In the genomic region with DNA sequence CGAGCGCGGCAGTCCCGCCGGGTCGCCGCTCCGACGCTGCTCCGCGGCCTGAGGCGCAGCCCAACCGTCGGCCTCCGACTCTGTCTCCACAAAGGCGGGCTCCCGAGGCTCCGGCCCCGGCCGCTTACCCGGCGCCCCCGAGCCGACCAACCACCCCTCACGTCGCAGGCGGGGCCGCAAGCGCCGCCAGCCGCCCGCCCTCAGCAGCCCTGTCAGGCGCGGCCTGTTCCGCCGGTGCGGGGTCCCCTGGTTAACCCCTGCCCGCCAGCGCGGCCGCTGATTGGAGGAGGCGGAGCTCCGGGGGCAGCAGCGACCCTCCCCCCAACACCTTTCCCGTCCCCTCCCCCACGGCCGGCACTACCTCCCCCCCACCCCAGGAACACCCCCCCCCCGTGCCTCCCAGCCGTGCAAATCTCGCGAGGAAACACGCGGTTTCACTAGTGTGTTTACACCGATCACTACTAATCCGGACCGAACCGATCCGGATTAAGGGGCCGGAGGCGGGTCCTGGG, we compare ENCODE assay signal across 7 mouse cellular contexts. TPM values are rescaled to one million over a fixed set of nuclear protein-coding genes. Genes with fewer than 3 reads are reported as not detected.
DNase-seq lines count a peak whose midpoint lies in the region; ATAC-seq lines count a peak whose summit lies in the region.

No protein-coding gene starts in this region.

- H3K9ac ChIP-seq in limb, embryonic 11.5 days (ENCODE audit: low read length), result peak overlapping the region; percentile 99
- H3K9ac ChIP-seq in midbrain, embryonic 14.5 days (replicated peaks; ENCODE audit: low read length), result peak overlapping the region; percentile 97

- peak overlapping the region; percentile 99 for H3K27ac ChIP-seq in embryonic facial prominence, embryonic 10.5 days (replicated peaks)
- H3K27ac ChIP-seq in limb, embryonic 11.5 days (replicated peaks; ENCODE audit: low read depth, low read length), result peak overlapping the region; percentile 90
- peak overlapping the region; percentile 93 for H3K27ac ChIP-seq in midbrain, embryonic 14.5 days (replicated peaks; ENCODE audit: low read depth, low read length)

- peak overlapping the region; percentile 87 for H3K4me2 ChIP-seq in limb, embryonic 11.5 days (ENCODE audit: low read depth, severe bottlenecking)
- peak overlapping the region; percentile 88 for H3K4me2 ChIP-seq in midbrain, embryonic 14.5 days (ENCODE audit: low read length)

- H3K9me3 ChIP-seq in embryonic facial prominence, embryonic 10.5 days, result peaks cover 2% of the 10 kb centered on the region; the same call in 1 of the 2 replicates
- no peaks in the 10 kb centered on the region for H3K9me3 ChIP-seq in limb, embryonic 11.5 days (ENCODE audit: control insufficient read depth, low read length)
- no peaks in the 10 kb centered on the region for H3K9me3 ChIP-seq in midbrain, embryonic 14.5 days (ENCODE audit: control insufficient read depth, low read length)

- peaks cover 26% of the 10 kb centered on the region for H3K4me1 ChIP-seq in embryonic facial prominence, embryonic 10.5 days
- H3K4me1 ChIP-seq in limb, embryonic 11.5 days (ENCODE audit: control insufficient read depth, insufficient read depth, low read length), result no peaks in the 10 kb centered on the region; the same call in 1 of the 2 replicates
- H3K4me1 ChIP-seq in midbrain, embryonic 14.5 days (ENCODE audit: control insufficient read depth, insufficient read depth, low read length), result peaks cover 18% of the 10 kb centered on the region

- no peaks in the 10 kb centered on the region for H3K27me3 ChIP-seq in embryonic facial prominence, embryonic 10.5 days (replicated peaks; ENCODE audit: low read depth, poor library complexity, severe bottlenecking)
- no peaks in the 10 kb centered on the region for H3K27me3 ChIP-seq in limb, embryonic 11.5 days (ENCODE audit: control insufficient read depth, insufficient read depth, low read length)
- no peaks in the 10 kb centered on the region for H3K27me3 ChIP-seq in midbrain, embryonic 14.5 days (ENCODE audit: control insufficient read depth, insufficient read depth, low read length)

- peak overlapping the region; percentile 87 for H3K4me3 ChIP-seq in embryonic facial prominence, embryonic 10.5 days
- H3K4me3 ChIP-seq in limb, embryonic 11.5 days (ENCODE audit: low read depth, low read length), result peak overlapping the region; percentile 96
- H3K4me3 ChIP-seq in midbrain, embryonic 14.5 days (replicated peaks; ENCODE audit: low read depth, low read length), result peak overlapping the region; percentile 91

- WGBS in embryonic facial prominence, embryonic 10.5 days, result 0% methylated on average over 60 of the region's 60 CpGs
- 1% methylated on average over 52 of the region's 60 CpGs for WGBS in limb, embryonic 11.5 days
- under 1% methylated on average over 60 of the region's 60 CpGs for WGBS in midbrain, embryonic 14.5 days

- ATAC-seq in limb, embryonic 11.5 days (ENCODE audit: insufficient number of reproducible peaks, low FRiP score, low TSS enrichment, low read depth), result peak; percentile 97
- ATAC-seq in midbrain, embryonic 14.5 days (ENCODE audit: low FRiP score, low TSS enrichment), result peak; percentile 96

- H3K36me3 ChIP-seq in embryonic facial prominence, embryonic 10.5 days (replicated peaks), result peaks cover 41% of the 10 kb centered on the region
- H3K36me3 ChIP-seq in limb, embryonic 11.5 days (ENCODE audit: control insufficient read depth, insufficient read depth, low read length), result peaks cover 3% of the 10 kb centered on the region; the same call in 1 of the 2 replicates
- H3K36me3 ChIP-seq in midbrain, embryonic 14.5 days (ENCODE audit: control insufficient read depth, insufficient read depth, low read length), result peaks cover 19% of the 10 kb centered on the region

- peak; percentile 96 for DNase-seq in adrenal gland, postnatal 10 days
- DNase-seq in embryonic facial prominence, embryonic 10.5 days (ENCODE audit: low spot score), result peak; percentile 98
- peak; percentile 100 for DNase-seq in heart, adult 11 months
- DNase-seq in kidney, adult 18-20 months, result peak; percentile 89
- DNase-seq in limb, embryonic 11.5 days (ENCODE audit: low spot score), result peak; percentile 95
- DNase-seq in midbrain, embryonic 14.5 days, result peak; percentile 97
- peak; percentile 87 to 90 for DNase-seq in spleen, adult 18-20 months

RNA-seq across cellular contexts. Expression of gene Tlk2, which starts 2.6 kb away (rescaled TPM):
- total RNA-seq in adrenal gland, postnatal 10 days (2021), result 10 to 100 TPM; 43.8 to 53.5 TPM
- 23.5 and 28.4 TPM in 2 replicates for polyA plus RNA-seq in embryonic facial prominence, embryonic 10.5 days (2016; fragmentation: Nextera tagmentation; extraction: Ambion mirVana)
- 29.9 and 30.1 TPM in 2 replicates for polyA plus RNA-seq in limb, embryonic 11.5 days (2014; fragmentation: Nextera tagmentation; extraction: Ambion mirVana)
- 27.0 and 29.3 TPM in 2 replicates for polyA plus RNA-seq in midbrain, embryonic 14.5 days (2014; fragmentation: Nextera tagmentation; extraction: Ambion mirVana)

RNA-seq across cellular contexts. Expression of gene Gm10842, which starts 34.5 kb away (rescaled TPM):
- total RNA-seq in adrenal gland, postnatal 10 days (2021), result not detected
- not detected in 2 replicates for polyA plus RNA-seq in embryonic facial prominence, embryonic 10.5 days (2016; fragmentation: Nextera tagmentation; extraction: Ambion mirVana)
- not detected in 2 replicates for polyA plus RNA-seq in limb, embryonic 11.5 days (2014; fragmentation: Nextera tagmentation; extraction: Ambion mirVana)
- polyA plus RNA-seq in midbrain, embryonic 14.5 days (2014; fragmentation: Nextera tagmentation; extraction: Ambion mirVana), result not detected in 2 replicates

RNA-seq across cellular contexts. Expression of gene Mettl2, which starts 55.0 kb away (rescaled TPM):
- 10 to 100 TPM; 22.6 to 25.6 TPM for total RNA-seq in adrenal gland, postnatal 10 days (2021)
- 55.0 and 57.2 TPM in 2 replicates for polyA plus RNA-seq in embryonic facial prominence, embryonic 10.5 days (2016; fragmentation: Nextera tagmentation; extraction: Ambion mirVana)
- polyA plus RNA-seq in limb, embryonic 11.5 days (2014; fragmentation: Nextera tagmentation; extraction: Ambion mirVana), result 49.8 and 58.5 TPM in 2 replicates
- polyA plus RNA-seq in midbrain, embryonic 14.5 days (2014; fragmentation: Nextera tagmentation; extraction: Ambion mirVana), result 29.2 and 30.9 TPM in 2 replicates

Comparison
In these comparisons a context has a peak if more than half of its experiments do, and no peak if none do; other contexts are left out.
1. Peak in every context shown above with its lines: DNase-seq, ATAC-seq, H3K4me3 ChIP-seq and H3K27ac ChIP-seq.